Mouse (Mus musculus) MN1 (cell line): ENCODE measurements around the gene Ascc2.
"Not testable (repeated sequence)": the region's sequence is repeated elsewhere in the genome, so short reads cannot be mapped to it uniquely, and the experiment has no call there.

Experiments
- DNase-seq: peaks from one replicate; pipeline ENCODE4 v3.0.0-alpha.2; 2016; ENCODE audit warnings: low spot score

The Ascc2 gene

DNA sequence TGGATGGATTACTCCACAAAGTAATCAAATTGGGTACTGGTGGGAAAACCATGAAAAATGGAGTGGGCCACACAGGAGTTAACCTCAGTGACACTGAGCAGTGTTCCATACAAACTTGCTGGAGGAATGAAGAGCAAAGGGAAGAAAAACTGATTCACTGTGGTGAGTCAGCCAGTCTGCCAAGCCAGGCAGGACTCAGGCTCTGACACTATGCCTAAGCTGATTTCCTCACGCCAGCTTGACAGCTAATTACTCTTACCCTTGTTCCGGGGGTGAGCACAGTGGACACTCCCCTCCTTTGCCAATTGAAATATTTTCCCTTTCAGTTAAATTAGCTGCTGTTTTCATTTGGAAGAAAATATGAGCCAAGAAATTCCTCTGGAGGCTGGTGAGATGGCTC is 4.1 kb upstream of the Ascc2 start:
- no peak for DNase-seq

DNA sequence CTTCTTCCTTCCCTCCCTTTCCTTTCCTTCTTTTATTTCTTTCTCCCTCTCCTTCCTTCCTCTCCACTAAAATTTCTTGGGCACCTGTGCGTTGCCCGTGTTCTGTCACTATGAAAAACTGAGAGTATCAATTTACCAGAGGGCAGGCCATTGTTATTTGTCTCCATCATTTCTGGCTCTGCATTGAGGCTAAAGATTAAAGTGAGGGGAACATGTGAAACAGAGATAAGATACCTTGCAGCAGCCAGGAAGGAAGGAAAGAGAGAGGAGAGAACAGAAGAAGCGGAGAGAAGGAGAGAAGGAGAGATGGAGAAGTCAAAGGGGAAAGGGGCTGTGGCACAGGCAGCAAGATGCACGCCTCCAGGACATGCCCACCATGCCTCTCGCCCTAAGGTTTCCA is 3.2 kb upstream of the Ascc2 start:
- DNase-seq: no peak

DNA sequence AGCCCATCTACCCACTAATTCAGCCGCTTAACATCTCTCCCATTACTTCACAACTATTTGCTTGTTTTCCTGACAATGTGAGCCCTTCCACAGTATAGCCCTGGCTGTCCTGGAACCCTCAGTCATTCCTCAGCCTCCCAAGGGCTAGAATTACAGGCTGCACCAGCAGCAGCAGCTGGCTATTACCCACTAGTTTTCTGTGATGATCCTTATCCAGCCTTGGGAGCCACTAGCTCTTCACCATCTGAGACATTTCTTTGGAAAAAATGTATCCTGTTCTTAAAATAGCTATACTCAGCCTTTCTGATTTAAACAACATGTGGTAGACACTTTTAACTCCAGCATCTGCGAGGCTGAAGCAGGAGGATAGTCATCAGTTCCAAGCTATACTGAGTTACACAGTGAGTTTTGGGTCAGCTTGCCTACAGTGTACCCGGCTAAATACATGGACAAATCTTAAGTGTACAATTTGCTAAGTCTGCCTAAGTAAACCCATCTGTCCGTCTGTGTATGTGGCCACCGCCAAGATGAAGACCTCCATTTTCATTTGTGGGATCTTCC is 685 bp upstream of the Ascc2 start:
- peak; percentile 36 for DNase-seq

DNA sequence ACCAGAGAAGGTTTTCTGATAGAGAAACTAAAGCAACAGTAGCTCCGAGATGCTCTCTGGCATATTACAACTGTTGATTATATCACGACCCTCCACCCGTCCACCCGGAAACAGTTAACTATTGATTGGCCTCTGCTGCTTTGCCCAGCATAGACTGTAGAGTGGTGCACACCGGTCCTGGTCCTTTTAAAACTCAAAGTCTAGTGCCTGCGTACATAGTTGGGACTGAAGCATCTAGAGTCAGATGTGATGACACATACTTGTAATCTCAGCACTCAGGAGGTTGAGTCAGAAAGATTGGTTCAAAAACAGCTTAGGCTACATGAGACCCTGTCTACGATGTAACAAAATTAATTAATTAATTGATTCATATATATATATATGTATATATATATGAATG is 714 bp downstream of the Ascc2 start:
- DNase-seq: peak; percentile 54

DNA sequence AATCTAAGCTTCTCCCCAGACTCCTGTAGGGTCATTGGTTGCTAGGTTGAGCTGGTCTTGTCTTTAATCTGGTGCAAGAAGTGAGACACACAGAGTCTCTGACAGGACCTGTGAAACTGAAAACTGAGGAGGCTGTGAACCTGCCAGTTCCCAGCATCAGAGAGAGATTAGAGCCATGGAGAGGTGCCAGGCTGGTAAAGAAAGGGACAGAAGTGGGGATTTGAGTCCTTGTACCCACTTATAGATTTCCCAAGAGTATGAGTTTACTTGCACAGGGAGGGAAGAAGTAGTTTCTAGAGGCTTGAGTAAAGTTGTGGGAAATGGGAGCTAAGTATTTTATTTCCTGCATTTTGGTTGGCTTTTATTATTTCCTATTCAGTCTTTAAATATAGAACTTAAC is 3.6 kb downstream of the Ascc2 start:
- DNase-seq: no peak

DNA sequence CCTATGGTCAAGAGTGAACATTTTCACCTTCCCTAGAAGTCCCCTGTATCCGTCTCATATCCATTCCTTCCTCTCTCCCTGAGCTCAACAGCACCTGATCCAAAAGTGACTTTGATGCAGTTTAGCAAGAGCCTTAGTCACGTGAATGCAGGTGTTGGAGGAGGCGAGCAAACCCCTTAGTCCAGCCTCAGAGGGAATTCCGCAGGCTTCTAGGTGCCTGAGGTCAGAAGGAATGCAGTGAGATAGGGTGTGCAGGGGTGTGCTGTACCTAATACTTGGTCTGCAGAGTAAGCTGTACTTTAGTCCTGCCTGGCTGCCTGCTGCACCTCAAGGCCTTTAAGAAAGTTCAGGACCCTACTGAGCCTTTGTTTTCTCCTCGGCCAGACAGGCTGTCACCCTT is 6.2 kb downstream of the Ascc2 start:
- DNase-seq: no peak

DNA sequence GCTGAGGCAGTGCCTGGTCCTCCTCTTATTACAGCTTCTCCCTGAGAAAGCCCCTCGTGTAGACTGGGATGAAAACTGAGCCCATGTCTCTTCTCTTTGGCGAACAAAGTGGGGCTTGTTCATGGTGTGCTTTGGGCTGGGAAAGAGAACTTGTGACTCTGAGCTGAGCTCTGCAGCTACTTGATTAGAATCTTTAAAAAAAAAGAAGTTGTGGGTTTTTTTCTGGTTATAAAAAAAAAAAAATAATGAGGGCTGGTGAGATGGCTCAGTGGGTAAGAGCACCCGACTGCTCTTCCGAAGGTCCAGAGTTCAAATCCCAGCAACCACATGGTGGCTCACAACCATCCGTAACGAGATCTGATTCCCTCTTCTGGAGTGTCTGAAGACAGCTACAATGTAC is 7.6 kb downstream of the Ascc2 start:
- not testable (repeated sequence) for DNase-seq

DNA sequence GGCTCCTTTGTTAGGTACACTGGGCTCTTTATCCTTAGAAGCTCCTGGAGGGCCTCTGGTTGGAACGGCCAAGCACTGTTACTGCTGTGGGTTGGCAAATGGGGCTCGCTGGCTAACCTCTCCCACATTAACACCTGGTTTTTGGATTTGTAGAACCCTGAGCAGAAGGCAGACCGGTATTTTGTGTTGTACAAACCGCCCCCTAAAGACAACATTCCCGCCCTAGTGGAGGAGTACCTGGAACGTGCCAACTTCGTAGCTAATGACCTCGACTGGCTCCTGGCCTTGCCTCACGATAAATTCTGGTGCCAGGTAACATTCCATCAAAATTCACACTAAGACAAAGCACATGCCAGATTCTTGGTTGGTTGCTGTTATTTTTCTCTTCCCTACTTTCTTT is 8.9 kb downstream of the Ascc2 start:
- DNase-seq: no peak

DNA sequence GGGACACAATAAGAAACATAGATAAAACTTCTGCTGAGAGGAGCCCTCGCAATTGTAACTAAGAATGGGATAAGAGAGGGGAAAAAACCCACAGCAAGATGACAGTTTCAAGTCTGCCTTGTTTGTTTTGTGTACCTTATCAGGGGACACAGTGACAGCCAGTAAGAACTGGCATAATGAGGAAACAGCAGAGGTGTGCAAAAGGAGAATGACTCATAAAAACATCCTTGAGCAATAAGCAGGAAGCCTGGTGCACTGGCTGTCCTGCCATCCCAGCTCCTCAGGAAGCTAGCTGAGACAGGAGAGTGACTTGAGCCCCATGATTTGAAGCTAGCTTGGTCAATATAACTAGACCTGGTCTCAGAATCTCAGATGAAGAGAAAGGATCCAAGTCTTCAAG is 22.3 kb downstream of the Ascc2 start:
- DNase-seq: no peak

DNA sequence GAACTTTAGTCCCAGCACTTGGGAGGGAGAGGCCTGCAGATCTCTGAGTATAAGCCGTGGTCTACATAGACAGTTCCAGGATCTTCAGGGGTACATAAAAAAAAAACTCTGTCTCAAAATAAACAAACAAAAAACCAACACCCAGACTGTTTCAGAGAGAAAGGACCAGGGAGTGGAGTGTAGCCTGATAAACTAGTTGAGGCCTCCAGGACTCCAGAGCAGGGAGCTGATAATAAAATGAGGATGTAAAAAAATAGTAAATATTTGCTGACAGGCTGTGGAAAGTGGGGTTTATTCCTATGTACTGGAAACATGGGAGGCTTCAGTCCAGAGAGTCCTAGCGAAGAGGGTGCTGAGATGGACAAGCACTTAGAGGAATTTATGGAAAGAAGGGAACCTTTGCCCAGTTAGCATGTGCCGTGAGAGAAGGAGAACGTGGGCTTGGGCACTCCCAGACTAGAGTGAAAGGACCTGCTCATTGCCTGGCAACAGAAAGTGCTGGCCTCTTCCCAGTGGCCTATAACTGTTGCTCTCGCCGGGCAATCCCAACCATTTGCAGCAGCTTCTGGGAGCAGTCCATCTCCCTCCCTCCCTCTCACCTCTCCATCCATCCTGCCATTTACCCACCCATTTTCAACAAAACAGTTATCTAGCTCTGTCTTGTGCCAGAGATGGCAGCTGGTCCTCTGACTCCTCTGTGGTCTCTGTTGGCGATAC is 22.9 kb downstream of the Ascc2 start:
- peak; percentile 35 for DNase-seq

DNA sequence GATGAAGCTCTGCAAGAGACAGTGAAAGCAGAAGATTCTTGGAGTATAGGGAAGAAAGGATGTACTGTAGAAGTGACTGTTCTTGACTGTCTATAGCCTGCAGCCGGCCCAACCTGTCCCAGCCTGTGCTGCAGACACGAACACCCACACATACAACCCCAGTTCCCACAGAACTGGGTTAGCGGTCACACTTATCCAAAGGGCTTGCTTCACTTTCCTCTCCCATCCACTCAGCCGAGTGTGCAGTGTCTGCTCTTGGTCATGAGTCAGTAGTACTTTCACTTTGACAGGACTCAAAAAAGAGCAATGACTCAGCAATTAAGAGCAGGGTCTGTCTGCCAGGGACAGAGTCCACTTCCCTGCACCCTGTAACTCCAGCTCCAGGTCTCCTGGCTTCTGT is 23.8 kb downstream of the Ascc2 start:
- DNase-seq: peak; percentile 87

DNA sequence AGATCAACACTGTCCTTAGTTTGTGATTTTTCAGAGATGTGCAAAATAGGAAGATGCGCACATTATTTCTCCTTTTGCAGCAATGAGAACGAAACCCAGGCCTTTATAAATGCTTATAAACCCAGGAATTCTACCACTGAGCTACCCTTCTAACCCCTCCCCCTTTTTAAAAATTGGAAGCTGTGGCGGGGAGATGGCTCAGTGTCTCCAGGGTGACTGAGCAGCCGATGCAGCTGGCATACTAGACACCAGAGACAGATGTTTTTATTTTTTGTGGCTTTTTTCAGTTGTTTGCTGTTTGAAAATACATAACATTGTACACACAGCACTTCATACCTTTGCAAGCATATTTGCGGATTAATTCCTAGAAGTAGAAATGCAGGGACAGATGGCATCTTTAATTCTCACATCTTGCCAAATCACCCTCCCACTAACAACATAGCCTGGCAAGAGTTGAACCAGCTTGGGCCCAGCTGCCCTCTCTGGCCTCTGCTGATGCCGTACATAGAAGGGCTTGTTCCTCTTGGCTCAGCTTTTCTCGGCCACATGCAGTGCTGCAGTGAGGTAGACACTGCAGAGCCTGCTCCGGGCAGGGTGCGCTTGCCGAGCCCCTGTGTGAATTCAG is 24.4 kb downstream of the Ascc2 start:
- peak; percentile 44 for DNase-seq

DNA sequence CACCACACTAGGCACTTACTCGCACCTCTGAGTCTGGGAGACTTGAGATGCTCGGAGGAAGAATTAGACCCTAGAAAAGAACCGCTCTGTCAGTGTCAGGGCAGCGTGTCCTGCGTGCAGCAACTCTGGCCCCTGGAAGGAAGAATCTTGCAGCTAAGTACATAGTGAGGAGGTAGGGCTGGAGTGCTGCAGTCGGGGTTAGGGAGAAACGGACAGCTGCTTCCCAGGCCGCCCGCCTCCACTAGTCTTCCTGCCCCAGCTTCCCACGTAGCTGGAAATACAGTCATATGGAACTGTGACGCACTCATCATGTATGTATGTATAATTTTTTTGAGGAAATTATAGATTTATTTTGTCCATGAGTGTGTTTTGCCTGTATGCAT is 24.9 kb downstream of the Ascc2 start:
- DNase-seq: no peak

DNA sequence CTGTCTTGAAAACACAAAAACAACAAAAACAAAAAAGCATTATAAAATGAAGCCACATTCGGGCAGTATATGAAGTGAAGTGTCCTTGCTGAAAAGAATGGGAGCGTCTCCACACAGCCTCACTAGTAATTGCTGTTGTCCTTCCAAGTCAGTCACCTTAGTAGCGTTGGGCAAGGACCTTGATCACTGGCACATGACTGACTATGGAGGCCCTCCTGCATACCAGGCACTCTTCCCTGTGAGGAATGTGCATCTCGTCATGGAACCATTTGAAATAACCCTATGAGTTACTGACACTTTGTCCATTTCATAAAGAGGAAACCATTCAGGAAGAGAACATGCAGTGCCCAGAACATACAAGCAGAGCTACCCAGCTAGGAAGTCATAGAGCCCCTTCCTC is 34.2 kb downstream of the Ascc2 start:
- no peak for DNase-seq

DNA sequence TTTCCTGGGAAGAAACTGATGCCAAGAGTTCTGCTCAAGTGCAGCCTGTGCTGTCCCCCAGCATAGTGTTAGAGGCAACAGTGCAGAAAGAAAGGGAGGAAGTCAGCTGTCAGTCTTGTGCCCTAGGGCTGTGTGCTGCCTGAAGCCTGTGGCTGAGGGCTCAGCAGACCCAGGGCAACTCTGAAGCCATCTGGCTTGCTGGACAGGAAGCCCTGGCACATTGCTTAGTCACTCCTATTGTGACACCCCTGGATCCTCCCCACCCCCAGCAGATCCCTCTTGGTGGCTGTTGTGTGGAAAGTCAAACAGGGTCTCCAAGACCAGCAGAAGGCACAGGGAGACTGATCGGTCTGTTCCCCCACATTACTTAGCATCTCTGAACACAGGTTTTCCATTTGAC is 37.0 kb downstream of the Ascc2 start:
- DNase-seq: no peak

DNA sequence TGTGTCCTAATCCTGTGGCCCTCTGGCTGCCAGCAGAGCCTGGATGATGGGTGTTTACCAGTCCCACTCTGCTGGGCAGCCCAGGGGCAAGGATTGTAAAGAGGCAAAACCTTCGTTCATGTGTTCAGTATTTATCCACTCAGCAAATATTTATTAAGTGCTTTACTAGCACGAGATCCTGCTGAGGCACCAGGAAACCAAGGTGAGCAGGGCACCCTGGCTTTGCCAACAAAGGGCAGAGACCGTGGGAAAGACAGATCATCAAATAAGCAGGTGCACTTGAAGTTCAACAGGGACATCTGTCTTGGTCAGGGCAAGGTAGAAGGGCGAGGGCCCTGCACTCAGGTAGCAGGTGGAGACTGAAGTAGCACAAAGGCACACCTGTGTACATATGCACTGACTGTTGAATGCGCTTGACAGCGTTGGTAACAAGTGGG is 37.6 kb downstream of the Ascc2 start:
- no peak for DNase-seq

DNA sequence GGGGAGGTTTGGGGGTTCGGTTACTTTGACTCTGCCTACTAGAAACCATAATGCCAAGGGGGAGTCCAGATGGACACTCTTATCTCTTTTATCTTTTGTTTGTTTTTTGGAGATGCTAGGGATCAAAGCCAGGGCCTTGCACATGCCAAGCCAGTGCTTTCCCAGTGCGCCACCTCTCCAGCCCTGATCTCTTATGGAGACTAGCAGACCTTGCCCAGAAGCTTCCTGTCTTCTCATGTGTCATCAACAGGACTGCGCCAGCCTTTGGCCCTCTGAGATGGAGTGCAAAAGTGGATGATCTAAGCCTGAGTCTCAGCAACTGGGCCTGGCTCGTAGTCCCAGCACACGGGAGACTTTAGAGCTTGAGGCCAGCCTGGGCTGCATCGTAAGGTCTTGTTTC is 38.1 kb downstream of the Ascc2 start:
- DNase-seq: no peak

DNA sequence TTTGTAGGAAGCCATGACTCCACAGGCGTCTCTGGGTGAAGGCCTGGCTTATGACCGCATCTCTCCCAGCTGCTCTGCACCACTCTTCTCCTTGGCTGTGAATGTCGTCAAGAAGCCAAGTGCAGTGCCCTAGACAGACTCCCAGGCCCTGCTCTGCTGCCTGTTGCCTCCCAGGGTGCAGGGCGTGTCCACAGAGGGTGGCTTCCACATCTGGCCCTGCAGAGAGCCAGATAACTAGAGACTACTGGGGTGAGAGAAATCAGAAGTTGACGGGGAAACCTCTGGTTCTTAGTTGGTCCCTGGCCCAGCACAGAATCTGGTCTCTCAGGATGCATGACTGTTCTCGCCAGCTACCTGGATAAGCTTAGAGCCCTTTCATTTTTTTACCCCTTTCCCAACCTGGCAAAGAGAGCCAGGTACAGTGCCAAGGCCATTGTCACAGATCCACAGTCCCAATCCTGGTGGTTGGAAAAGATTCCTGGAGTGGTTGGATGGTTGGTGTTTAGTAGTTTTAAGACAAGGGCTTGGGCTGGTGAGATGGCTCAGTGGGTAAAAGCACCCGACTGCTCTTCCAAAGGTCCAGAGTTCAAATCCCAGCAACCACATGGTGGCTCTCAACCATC is 39.8 kb downstream of the Ascc2 start:
- DNase-seq: peak; percentile 47

DNA sequence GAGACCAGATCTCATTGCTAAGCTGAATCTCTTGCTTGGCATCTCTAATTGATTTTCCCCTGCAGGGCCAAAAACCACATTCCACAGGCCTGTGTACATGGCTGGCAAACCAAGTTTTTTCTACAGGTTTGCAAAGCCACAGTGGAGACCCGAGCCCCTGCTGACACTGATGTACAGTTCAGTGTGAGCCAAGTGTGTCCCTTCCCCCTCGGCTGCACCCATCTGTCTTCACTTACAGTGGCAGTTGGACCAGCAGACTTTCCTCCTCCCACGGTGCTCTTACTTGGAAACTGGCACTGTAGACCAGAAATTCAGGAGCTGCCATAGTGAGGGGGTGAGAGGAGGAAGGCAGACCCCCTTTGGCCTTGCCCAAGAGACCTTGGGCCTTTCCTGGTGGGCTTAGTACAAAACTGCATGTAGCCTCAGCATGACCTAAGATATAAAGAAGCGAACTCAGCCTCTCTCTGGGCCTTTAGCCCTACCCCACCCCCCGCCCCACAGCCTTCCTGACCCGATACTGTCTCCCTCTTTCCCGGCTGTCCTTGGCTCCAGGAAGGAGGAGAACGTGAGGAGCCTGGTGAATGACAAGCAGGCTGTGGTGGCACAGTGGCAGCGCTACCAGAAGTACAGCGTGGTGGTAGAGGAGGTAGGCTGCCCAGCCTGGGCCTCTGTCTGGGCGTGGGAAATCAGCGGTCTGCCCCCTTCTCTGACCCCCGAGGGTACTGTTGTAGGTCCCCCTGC is 41.3 kb downstream of the Ascc2 start:
- DNase-seq: no peak

DNA sequence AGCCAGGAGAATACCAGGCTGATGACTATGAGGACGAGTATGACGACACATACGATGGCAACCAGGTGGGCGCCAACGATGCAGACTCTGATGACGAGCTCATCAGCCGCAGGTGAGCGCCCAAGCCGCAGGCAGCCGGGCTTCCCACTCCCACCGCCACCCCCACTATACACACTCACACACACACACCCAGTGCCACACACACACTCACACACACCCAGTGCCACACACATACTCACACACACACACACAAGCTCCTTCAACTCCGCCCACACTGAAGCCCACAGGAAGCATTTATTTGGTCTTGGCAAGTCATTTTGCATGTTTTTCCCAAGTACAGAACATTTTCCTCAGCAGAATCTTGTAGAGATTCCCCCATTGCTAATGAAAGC is 41.9 kb downstream of the Ascc2 start:
- no peak for DNase-seq

DNA sequence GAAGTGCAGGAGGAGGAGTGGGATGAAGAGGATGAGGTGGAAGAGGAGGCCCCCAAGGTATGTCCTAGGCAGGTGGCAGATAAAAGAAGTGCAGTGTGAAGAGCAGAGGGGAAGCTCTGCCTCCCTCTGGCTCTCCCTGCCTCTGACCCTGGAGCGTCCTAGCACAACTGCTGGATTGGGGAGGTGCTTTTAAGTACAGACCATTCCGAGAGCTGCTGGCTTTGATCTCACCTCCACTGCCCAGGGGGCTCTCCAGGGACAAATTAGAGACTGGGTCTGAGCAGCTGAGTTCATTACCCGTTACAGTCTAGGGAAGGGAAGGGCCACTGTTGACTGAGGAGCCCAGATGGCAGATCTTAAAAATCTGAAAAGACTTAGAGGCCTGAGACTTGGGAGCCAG is 42.6 kb downstream of the Ascc2 start:
- DNase-seq: no peak

DNA sequence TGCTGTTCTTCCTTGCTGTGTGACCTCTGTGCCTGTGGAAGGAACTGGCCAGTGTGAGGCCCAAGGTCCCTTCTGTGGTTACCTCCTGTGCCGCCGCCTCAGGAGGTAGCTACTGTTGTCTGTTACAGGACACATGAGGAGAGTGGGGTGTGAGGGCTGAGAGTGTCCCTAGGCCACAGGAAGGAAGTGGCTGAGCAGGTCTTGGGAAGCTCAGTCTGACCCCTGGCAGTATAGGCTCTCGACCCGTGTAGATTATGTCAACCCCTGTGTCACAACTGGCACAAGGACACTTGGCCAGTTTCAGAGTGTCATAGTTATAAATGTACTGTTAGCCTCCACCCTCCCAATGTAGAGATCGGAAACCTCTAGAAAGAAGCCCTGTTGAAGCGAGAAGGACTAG is 46.0 kb downstream of the Ascc2 start:
- DNase-seq: no peak

DNA sequence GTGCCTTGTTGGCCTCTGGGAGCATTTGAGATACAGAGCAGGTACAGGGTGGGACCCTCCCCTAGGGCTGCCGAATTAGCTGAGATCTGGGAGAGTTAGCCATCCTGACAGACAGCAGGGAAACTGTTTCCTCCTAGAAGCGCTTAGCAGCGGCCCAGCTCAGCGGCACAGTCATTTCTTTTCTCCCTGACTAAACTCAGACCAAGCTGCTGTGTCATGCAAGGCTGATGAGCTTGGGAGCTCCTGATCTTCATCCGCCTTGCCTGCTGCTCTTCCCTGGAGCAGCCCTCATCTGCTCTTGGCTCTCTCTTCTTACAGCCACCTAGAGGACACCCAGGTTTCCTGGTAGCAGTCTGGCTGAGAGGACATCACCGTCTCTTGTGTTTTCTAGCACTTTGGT is 46.6 kb downstream of the Ascc2 start:
- no peak for DNase-seq
